Mouse (Mus musculus): ENCODE data around the gene Batf2. TPM values are rescaled to one million over a fixed set of nuclear protein-coding genes. Genes with fewer than 3 reads are reported as not detected.

Batf2 gene
- polyA plus RNA-seq, 1 experiment from 2014 or later = not detected

GRCm38 (mm10) chr19:6178775-6179174, 38.0 kb downstream of the Batf2 start:
- no peaks in the 10 kb centered on the region for H3K9me3 ChIP-seq (replicated peaks; ENCODE audit: control insufficient read depth, low read length)
- no peak overlapping the region for H3K27ac ChIP-seq (ENCODE audit: low read depth, low read length)
- 89% methylated on average over 6 of the region's 6 CpGs for WGBS
- DNase-seq (ENCODE audit: low spot score) = no peak
- no peaks in the 10 kb centered on the region for H3K36me3 ChIP-seq (ENCODE audit: control insufficient read depth, insufficient read depth, low read length)
- no peak for ATAC-seq
- no peak overlapping the region for H3K4me3 ChIP-seq (ENCODE audit: low read depth, low read length)
- no peak overlapping the region for H3K9ac ChIP-seq (ENCODE audit: low read length)
- H3K4me2 ChIP-seq (ENCODE audit: low read length) = no peak overlapping the region
- no peaks in the 10 kb centered on the region for H3K27me3 ChIP-seq (replicated peaks; ENCODE audit: control insufficient read depth, insufficient read depth, low read length)
- no peaks in the 10 kb centered on the region for H3K4me1 ChIP-seq (ENCODE audit: control insufficient read depth, insufficient read depth, low read length)

- 27% methylated on average over 5 of the region's 5 CpGs for WGBS
- no peak for DNase-seq (ENCODE audit: low spot score)
Measured at GRCm38 (mm10) chr19:6181629-6182028, 40.8 kb downstream of the Batf2 start.

GRCm38 (mm10) chr19:6182534-6182933, 41.8 kb downstream of the Batf2 start:
- 24% methylated on average over 3 of the region's 3 CpGs for WGBS
- no peak for DNase-seq (ENCODE audit: low spot score)
- Histone ChIP-seq H3K4me2 (ENCODE audit: low read length) (no peak overlapping the region), H3K9ac (ENCODE audit: low read length) (no peak overlapping the region), H3K4me1 (ENCODE audit: control insufficient read depth, insufficient read depth, low read length) (no peaks in the 10 kb centered on the region), H3K36me3 (ENCODE audit: control insufficient read depth, insufficient read depth, low read length) (no peaks in the 10 kb centered on the region), H3K9me3 (replicated peaks; ENCODE audit: control insufficient read depth, low read length) (no peaks in the 10 kb centered on the region), H3K27me3 (replicated peaks; ENCODE audit: control insufficient read depth, insufficient read depth, low read length) (no peaks in the 10 kb centered on the region), H3K27ac (ENCODE audit: low read depth, low read length) (no peak overlapping the region), H3K4me3 (ENCODE audit: low read depth, low read length) (no peak overlapping the region)
- ATAC-seq = no peak

More at GRCm38 (mm10) chr19:6181629-6182028, 40.8 kb downstream of the Batf2 start:
- no peaks in the 10 kb centered on the region for H3K36me3 ChIP-seq (ENCODE audit: control insufficient read depth, insufficient read depth, low read length)
- no peaks in the 10 kb centered on the region for H3K27me3 ChIP-seq (replicated peaks; ENCODE audit: control insufficient read depth, insufficient read depth, low read length)
- no peak overlapping the region for H3K4me2 ChIP-seq (ENCODE audit: low read length)
- H3K4me1 ChIP-seq (ENCODE audit: control insufficient read depth, insufficient read depth, low read length) = no peaks in the 10 kb centered on the region
- no peak overlapping the region for H3K27ac ChIP-seq (ENCODE audit: low read depth, low read length)
- no peak overlapping the region for H3K4me3 ChIP-seq (ENCODE audit: low read depth, low read length)
- H3K9me3 ChIP-seq (replicated peaks; ENCODE audit: control insufficient read depth, low read length) = no peaks in the 10 kb centered on the region
- ATAC-seq = no peak
- H3K9ac ChIP-seq (ENCODE audit: low read length) = no peak overlapping the region

- H3K27ac ChIP-seq (ENCODE audit: low read depth, low read length) = no peak within 1 kb of the TSS
- H3K4me1 ChIP-seq (ENCODE audit: control insufficient read depth, insufficient read depth, low read length) = no peaks in the 10 kb centered on the region
- no peaks in the 10 kb centered on the region for H3K36me3 ChIP-seq (ENCODE audit: control insufficient read depth, insufficient read depth, low read length)
- H3K4me2 ChIP-seq (ENCODE audit: low read length) = no peak within 1 kb of the TSS
- H3K9me3 ChIP-seq (replicated peaks; ENCODE audit: control insufficient read depth, low read length) = no peaks in the 10 kb centered on the region
- no peak within 1 kb of the TSS for H3K4me3 ChIP-seq (ENCODE audit: low read depth, low read length)
- H3K9ac ChIP-seq (ENCODE audit: low read length) = no peak within 1 kb of the TSS
- H3K27me3 ChIP-seq (replicated peaks; ENCODE audit: control insufficient read depth, insufficient read depth, low read length) = no peaks in the 10 kb centered on the region
- no peak for ATAC-seq
- 90% methylated on average over 23 of the region's 23 CpGs for WGBS
- no peak for DNase-seq (ENCODE audit: low spot score)
Measured at GRCm38 (mm10) chr19:6184131-6184530, 43.3 kb downstream of the Batf2 start, which contains the start of gene Majin. Gene Majin (plus strand): TSS chr19:6184388.

- no peaks in the 10 kb centered on the region for H3K27me3 ChIP-seq (replicated peaks; ENCODE audit: control insufficient read depth, insufficient read depth, low read length)
- H3K9me3 ChIP-seq (replicated peaks; ENCODE audit: control insufficient read depth, low read length) = no peaks in the 10 kb centered on the region
- H3K9ac ChIP-seq (ENCODE audit: low read length) = no peak overlapping the region
- no peak overlapping the region for H3K4me2 ChIP-seq (ENCODE audit: low read length)
- no peak for DNase-seq (ENCODE audit: low spot score)
- H3K27ac ChIP-seq (ENCODE audit: low read depth, low read length) = no peak overlapping the region
- ATAC-seq = no peak
- no peaks in the 10 kb centered on the region for H3K4me1 ChIP-seq (ENCODE audit: control insufficient read depth, insufficient read depth, low read length)
- WGBS = 72% methylated on average over 2 of the region's 2 CpGs
- H3K36me3 ChIP-seq (ENCODE audit: control insufficient read depth, insufficient read depth, low read length) = no peaks in the 10 kb centered on the region
- H3K4me3 ChIP-seq (ENCODE audit: low read depth, low read length) = no peak overlapping the region
Measured at GRCm38 (mm10) chr19:6204265-6204664, 63.5 kb downstream of the Batf2 start.

GRCm38 (mm10) chr19:6206716-6207115, 65.9 kb downstream of the Batf2 start:
- Histone ChIP-seq H3K27ac (ENCODE audit: low read depth, low read length) (no peak overlapping the region), H3K36me3 (ENCODE audit: control insufficient read depth, insufficient read depth, low read length) (no peaks in the 10 kb centered on the region), H3K4me3 (ENCODE audit: low read depth, low read length) (no peak overlapping the region), H3K27me3 (replicated peaks; ENCODE audit: control insufficient read depth, insufficient read depth, low read length) (no peaks in the 10 kb centered on the region), H3K4me2 (ENCODE audit: low read length) (no peak overlapping the region), H3K9me3 (replicated peaks; ENCODE audit: control insufficient read depth, low read length) (no peaks in the 10 kb centered on the region), H3K9ac (ENCODE audit: low read length) (no peak overlapping the region), H3K4me1 (ENCODE audit: control insufficient read depth, insufficient read depth, low read length) (no peaks in the 10 kb centered on the region)
- no peak for DNase-seq (ENCODE audit: low spot score)
- WGBS = 68% methylated on average over 5 of the region's 5 CpGs
- no peak for ATAC-seq

GRCm38 (mm10) chr19:6216046-6216705, 75.4 kb downstream of the Batf2 start:
- ATAC-seq (no peak), DNase-seq (ENCODE audit: low spot score) (no peak)
- H3K4me1 ChIP-seq (ENCODE audit: control insufficient read depth, insufficient read depth, low read length) = no peaks in the 10 kb centered on the region
- H3K27ac ChIP-seq (ENCODE audit: low read depth, low read length) = no peak overlapping the region
- H3K9ac ChIP-seq (ENCODE audit: low read length) = no peak overlapping the region
- H3K4me2 ChIP-seq (ENCODE audit: low read length) = no peak overlapping the region
- H3K4me3 ChIP-seq (ENCODE audit: low read depth, low read length) = no peak overlapping the region
- H3K9me3 ChIP-seq (replicated peaks; ENCODE audit: control insufficient read depth, low read length) = no peaks in the 10 kb centered on the region
- H3K27me3 ChIP-seq (replicated peaks; ENCODE audit: control insufficient read depth, insufficient read depth, low read length) = no peaks in the 10 kb centered on the region
- 84% methylated on average over 6 of the region's 6 CpGs for WGBS
- H3K36me3 ChIP-seq (ENCODE audit: control insufficient read depth, insufficient read depth, low read length) = no peaks in the 10 kb centered on the region

GRCm38 (mm10) chr19:6218606-6219005, 77.8 kb downstream of the Batf2 start:
- Histone ChIP-seq H3K27ac (ENCODE audit: low read depth, low read length) (no peak overlapping the region), H3K9ac (ENCODE audit: low read length) (no peak overlapping the region), H3K4me3 (ENCODE audit: low read depth, low read length) (no peak overlapping the region), H3K36me3 (ENCODE audit: control insufficient read depth, insufficient read depth, low read length) (no peaks in the 10 kb centered on the region), H3K9me3 (replicated peaks; ENCODE audit: control insufficient read depth, low read length) (no peaks in the 10 kb centered on the region), H3K4me2 (ENCODE audit: low read length) (no peak overlapping the region), H3K27me3 (replicated peaks; ENCODE audit: control insufficient read depth, insufficient read depth, low read length) (no peaks in the 10 kb centered on the region), H3K4me1 (ENCODE audit: control insufficient read depth, insufficient read depth, low read length) (no peaks in the 10 kb centered on the region)
- 66% methylated on average over 6 of the region's 6 CpGs for WGBS
- no peak for ATAC-seq
- no peak for DNase-seq (ENCODE audit: low spot score)
